Mouse (Mus musculus) lung, embryonic 15.5 days (tissue): ENCODE data around the gene Sf3b4. TPM values are rescaled to one million over a fixed set of nuclear protein-coding genes. Genes with fewer than 3 reads are reported as not detected.
A peak's percentile ranks its signal among the peaks of the same experiment; 100 is the strongest.
"Not testable (repeated sequence)": the region's sequence is repeated elsewhere in the genome, so short reads cannot be mapped to it uniquely, and the experiment has no call there.

Source experiments
- ATAC-seq: fragments of 200-750 bp; cut with Nextera tagmentation; 2 replicates; pipeline ENCODE4 v1.8.0; 2017; ENCODE audit warnings: moderate number of reproducible peaks, borderline replicate concordance; ENCODE audit not compliant: low FRiP score, low TSS enrichment; ENCODE audit errors: extremely low read depth
- H3K27ac ChIP-seq: fragments of 300-500 bp; sonication (generic); 2 replicates; pipeline ENCODE4 v1.5.1; 2015; ENCODE audit warnings: moderate library complexity, mild to moderate bottlenecking, inconsistent platforms
- H3K27me3 ChIP-seq: fragments of 300-500 bp; sonication (generic); 2 replicates; pipeline ENCODE4 v1.6.1; 2015; ENCODE audit warnings: inconsistent platforms
- H3K36me3 ChIP-seq: fragments of 300-500 bp; sonication (generic); 2 replicates; pipeline ENCODE4 v1.6.1; 2015; ENCODE audit warnings: inconsistent platforms
- H3K4me1 ChIP-seq: fragments of 300-500 bp; sonication (generic); 2 replicates; pipeline ENCODE4 v1.6.1; 2015; ENCODE audit warnings: inconsistent platforms
- H3K4me2 ChIP-seq: fragments of 300-500 bp; sonication (generic); 2 replicates; pipeline ENCODE4 v1.6.1; 2015; ENCODE audit warnings: inconsistent platforms, mild to moderate bottlenecking, moderate library complexity
- H3K4me3 ChIP-seq: fragments of 300-500 bp; sonication (generic); 2 replicates; pipeline ENCODE4 v1.5.1; 2015; ENCODE audit warnings: mild to moderate bottlenecking, inconsistent platforms
- H3K9ac ChIP-seq: fragments of 300-500 bp; sonication (generic); 2 replicates; pipeline ENCODE4 v1.6.1; 2015; ENCODE audit warnings: inconsistent platforms
- H3K9me3 ChIP-seq: fragments of 300-500 bp; sonication (generic); 2 replicates; pipeline ENCODE4 v1.6.1; 2016; ENCODE audit warnings: inconsistent platforms
- WGBS: fragments of 180-500 bp; shearing (Covaris S2); methylation state at CpG from one replicate; pipeline ENCODE4 v1.1.7; 2015; 5-methylcytosine and 5-hydroxymethylcytosine counted together
- polyA plus RNA-seq: library from polyadenylated mRNA; unstranded; fragments of >200 nt; fragmentation: Nextera tagmentation; extraction: Ambion mirVana; gene quantifications from 2 replicates; pipeline ENCODE4 v1.2.1, GENCODE M21; 2015

Gene Sf3b4
- polyA plus RNA-seq, 1 experiment from 2014 or later: 175 TPM

DNA sequence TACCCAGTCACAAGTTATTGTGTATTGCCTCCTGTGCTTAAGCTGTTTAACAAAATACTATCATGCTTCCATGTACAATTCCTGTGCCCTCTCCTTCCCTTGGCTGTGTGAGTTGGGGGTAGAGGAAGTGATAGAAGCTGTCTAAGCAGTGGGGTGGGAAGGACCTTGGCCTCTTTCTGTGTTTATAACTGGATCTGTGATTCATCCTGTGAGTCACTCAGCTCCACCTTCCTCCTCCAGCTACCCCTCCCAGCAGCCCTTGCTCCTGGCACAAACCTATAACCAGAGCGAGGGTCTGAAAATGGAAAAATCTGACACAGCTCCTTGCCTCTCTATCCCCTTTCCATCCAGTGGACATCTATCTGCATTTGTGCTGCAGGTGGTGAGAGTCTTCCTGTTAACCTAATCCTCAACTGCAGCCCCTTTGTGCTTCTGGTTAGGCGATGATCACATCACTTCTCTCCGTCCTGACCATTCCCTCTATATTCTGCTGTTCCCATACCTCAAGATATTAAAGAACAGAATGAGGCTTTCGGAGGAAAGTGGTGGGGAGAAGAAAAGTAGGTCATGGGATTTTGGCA lies 11.8 kb upstream of the Sf3b4 start:
- Histone ChIP-seq H3K4me3 (no peak overlapping the region), H3K27ac (peak overlapping the region; percentile 51), H3K4me2 (peak overlapping the region; percentile 89), H3K27me3 (no peaks in the 10 kb centered on the region), H3K36me3 (peaks cover 8% of the 10 kb centered on the region), H3K4me1 (peaks cover 19% of the 10 kb centered on the region), H3K9me3 (no peaks in the 10 kb centered on the region), H3K9ac (no peak overlapping the region)
- WGBS: 33% methylated on average over 4 of the region's 4 CpGs
- peak; percentile 64; the same call in 1 of the 2 replicates for ATAC-seq

DNA sequence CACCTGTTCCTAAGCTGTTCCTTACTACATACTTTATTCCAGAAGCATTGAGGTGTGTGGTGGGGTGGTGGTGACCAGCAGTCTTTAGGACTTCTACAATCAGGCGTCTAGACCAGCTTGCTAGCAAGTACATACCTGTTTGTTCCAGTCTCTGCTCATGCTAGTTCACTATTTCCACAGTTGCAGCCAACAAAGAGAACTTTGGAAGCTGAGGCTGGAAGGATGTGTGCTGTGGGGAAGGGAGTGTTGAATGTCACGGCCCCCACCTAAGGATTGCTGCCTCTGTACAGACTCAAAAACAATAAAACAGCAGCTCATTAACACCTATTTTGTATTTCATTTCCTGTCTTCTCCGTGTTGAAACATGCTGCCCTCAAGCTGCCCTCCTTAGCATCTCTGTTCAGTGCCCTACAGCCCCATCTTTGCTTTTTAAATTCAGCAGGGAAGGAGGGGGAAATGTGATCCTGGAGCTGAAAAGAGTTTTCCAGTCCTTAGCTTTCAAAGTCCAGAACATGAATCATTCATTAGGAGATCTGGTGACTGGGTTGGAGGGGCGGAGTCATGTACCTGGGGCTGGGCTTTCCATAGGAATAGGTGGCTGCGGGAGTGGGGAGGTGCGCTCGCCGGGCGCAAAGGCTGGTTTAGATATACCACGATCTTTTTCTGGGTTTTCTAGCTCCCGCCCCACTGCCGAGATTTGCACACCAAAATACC lies 11.2 kb upstream of the Sf3b4 start:
- ATAC-seq: peak; percentile 55; the same call in 1 of the 2 replicates
- Histone ChIP-seq H3K4me3 (peak overlapping the region; percentile 49), H3K27me3 (no peaks in the 10 kb centered on the region), H3K27ac (peak overlapping the region; percentile 51), H3K4me1 (peaks cover 19% of the 10 kb centered on the region), H3K9me3 (no peaks in the 10 kb centered on the region), H3K36me3 (peaks cover 1% of the 10 kb centered on the region; the same call in 1 of the 2 replicates), H3K4me2 (peak overlapping the region; percentile 89), H3K9ac (peak overlapping the region; percentile 43)
- 1% methylated on average over 12 of the region's 12 CpGs for WGBS

DNA sequence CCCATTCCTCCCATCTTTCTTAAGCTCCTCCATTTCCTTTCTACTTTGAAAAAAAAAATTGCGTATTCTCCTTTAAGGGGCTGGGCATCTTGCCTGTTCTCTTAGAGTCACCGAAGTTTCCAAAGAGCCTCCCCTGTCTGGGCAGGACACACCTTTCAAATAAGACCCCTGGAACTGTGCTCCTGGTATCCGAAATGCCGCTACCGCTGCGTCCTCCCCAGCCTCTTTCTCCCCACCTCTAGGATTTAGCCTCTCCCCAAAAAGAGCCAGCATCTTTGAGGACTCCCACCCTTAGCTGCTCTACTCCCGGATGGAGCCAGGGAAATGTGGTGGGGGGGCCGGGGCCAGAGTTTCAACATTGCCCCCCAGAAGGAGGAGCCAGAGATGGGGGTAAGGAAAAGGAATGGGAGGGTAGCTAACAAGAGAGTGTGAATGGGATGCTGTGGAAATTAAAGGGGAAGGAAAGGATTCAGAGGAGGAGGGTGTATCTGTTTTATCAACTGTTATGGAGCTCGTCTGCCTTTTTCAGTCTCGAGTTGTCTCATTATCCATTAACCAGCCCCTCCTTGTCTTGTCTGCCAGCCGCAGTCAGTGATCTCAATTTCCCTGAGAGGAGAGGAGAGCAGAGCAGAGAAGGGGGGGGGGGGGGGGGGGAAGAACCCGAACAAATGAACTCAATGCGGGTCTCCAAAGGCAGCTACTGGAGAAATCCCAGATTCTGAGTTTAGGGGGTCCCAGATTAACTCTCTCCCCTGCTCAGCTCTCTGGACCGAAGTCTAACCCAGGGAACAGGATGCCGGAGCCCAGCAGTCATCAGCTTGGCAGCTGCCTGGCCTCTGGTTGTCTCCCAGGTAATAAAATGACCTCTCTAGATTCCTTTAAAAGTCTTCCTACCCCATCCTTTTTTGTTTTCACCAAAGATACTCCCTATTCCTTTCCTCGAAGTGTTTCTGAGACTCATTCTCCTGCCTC lies 10.0 kb upstream of the Sf3b4 start, which contains the start of gene Mtmr11:
Gene Mtmr11, plus strand, starts transcription at position 136 of the 972 bp plus-strand sequence.
- peaks cover 19% of the 10 kb centered on the region for H3K4me1 ChIP-seq
- no peaks in the 10 kb centered on the region for H3K36me3 ChIP-seq
- peak within 1 kb of the TSS; percentile 63 for H3K27ac ChIP-seq
- H3K9ac ChIP-seq: peak within 1 kb of the TSS; percentile 43
- H3K4me2 ChIP-seq: peak within 1 kb of the TSS; percentile 89
- WGBS: 7% methylated on average over 15 of the region's 16 CpGs
- no peaks in the 10 kb centered on the region for H3K9me3 ChIP-seq
- H3K4me3 ChIP-seq: peak within 1 kb of the TSS; percentile 49
- H3K27me3 ChIP-seq: no peaks in the 10 kb centered on the region
- ATAC-seq: peak; percentile 47; the same call in 1 of the 2 replicates

DNA sequence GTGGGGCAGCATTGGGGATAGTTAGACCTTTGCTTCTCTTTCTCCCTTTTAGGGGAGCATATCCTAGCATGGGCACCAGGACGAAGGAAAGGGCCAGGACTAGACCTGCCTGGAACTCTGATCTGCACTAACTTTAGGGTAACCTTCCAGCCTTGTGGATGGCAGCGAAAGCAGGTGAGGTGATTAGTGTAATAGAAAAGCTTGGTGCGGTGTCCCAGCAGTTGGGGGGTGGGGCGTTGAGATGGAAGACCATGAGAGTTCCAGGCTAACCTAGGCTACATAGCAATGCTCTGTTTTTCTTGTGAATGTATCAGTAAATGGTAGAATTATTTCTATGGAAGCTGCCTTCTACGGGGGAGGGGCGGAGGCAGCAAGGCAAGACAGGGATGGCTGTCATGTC lies 9.1 kb upstream of the Sf3b4 start:
- Histone ChIP-seq H3K4me2 (peak overlapping the region; percentile 89; the same call in 1 of the 2 replicates), H3K4me3 (peak overlapping the region; percentile 49), H3K9ac (no peak overlapping the region), H3K36me3 (no peaks in the 10 kb centered on the region), H3K4me1 (peaks cover 19% of the 10 kb centered on the region), H3K27ac (no peak overlapping the region), H3K9me3 (no peaks in the 10 kb centered on the region), H3K27me3 (no peaks in the 10 kb centered on the region)
- no peak for ATAC-seq
- WGBS: 90% methylated on average over 6 of the region's 6 CpGs

DNA sequence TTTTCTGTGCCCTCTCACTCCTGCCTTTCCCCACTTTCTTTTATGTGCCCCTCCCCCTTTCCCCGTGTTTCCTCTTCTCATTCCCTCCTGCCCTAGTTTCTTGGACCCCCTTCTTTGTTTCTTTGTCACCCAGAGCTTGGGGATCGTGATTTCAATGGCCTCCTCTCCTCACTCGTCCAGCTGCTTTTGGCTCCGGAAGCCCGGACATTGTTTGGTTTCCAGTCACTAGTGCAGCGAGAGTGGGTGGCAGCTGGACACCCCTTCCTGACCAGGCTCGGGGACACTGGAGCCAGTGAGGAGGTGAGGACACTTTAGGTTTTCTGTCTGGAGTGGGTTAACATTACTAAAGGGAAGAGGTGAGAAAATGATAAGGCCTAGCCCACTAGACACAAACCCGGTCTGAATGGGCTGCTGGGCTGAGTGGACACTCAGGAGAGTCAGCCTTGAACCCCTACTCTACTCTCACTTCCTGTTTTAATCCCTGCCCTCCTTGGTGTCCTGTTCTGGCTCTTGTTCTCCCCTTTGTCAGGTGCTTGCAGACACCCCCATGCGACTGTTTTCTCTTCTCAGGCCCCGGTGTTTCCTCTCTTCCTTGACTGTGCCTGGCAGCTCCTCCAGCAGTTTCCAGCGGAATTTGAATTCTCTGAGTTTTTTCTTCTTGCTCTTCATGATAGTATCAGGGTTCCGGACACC lies 3.5 kb upstream of the Sf3b4 start:
- WGBS: 46% methylated on average over 12 of the region's 12 CpGs
- Histone ChIP-seq H3K9ac (no peak overlapping the region), H3K4me1 (peaks cover 20% of the 10 kb centered on the region)

DNA sequence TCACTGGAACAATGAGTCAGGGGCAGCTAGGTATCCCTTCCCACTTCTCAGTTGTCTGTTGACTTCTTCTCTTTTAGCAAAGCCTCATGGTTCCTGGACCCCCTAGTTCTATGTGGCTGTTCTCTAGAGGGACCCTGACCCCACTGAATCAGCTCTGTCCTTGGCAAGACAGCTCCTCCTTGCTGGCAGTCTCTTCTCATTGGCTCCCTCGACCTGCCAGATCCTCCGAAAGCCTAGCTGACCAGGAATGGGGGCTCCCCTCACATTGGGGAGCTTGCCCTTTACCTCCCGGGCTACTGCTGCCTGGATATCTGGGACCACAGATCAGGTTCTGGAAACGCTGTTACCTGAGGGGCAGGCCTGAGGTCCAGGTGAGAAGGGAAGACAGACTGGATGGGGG lies 1.9 kb upstream of the Sf3b4 start:
- H3K4me3 ChIP-seq: no peak overlapping the region
- no peak overlapping the region for H3K27ac ChIP-seq
- no peak overlapping the region for H3K9ac ChIP-seq
- 87% methylated on average over 4 of the region's 4 CpGs for WGBS
- no peak for ATAC-seq
- H3K9me3 ChIP-seq: no peaks in the 10 kb centered on the region
- H3K4me2 ChIP-seq: no peak overlapping the region
- no peaks in the 10 kb centered on the region for H3K27me3 ChIP-seq
- H3K4me1 ChIP-seq: peaks cover 36% of the 10 kb centered on the region
- H3K36me3 ChIP-seq: peaks cover 14% of the 10 kb centered on the region

More for the DNA sequence above, 3.5 kb upstream of the Sf3b4 start:
- Histone ChIP-seq H3K27me3 (no peaks in the 10 kb centered on the region), H3K36me3 (no peaks in the 10 kb centered on the region), H3K4me2 (peak overlapping the region; percentile 8; the same call in 1 of the 2 replicates), H3K9me3 (no peaks in the 10 kb centered on the region), H3K27ac (peak overlapping the region; percentile 25; the same call in 1 of the 2 replicates), H3K4me3 (no peak overlapping the region)
- no peak for ATAC-seq

DNA sequence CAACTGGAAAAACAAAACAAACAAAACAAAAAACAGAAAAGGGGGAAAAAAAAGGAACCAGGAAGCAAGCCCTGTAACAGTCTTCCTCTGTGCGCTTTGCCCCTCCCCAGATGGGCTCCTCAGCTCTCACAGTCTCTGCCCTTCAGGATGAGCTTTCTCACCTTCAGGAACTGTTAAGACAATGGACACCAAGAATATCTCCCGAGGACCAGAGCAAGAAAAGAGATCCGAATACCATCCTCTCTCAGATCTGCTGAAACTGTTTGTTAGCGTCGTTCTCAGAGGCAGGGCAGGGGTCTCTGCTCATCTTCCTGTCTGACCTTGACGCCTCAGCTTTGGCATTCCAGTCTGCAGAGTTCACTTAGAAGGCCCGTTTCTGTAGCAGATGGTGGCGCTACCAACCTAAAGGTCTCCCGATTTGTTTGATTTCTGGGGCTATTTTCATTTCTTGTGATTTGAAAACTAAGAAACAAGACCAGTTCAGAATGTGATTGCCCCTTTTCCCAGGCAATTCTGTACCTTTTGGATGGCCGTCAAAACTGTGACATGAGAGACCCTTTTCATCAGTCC lies 1.1 kb upstream of the Sf3b4 start:
- no peaks in the 10 kb centered on the region for H3K9me3 ChIP-seq
- H3K4me2 ChIP-seq: peak overlapping the region; percentile 85
- peak overlapping the region; percentile 97 for H3K4me3 ChIP-seq
- no peak for ATAC-seq
- WGBS: 40% methylated on average over 10 of the region's 10 CpGs
- peaks cover 37% of the 10 kb centered on the region for H3K4me1 ChIP-seq
- peak overlapping the region; percentile 76 for H3K9ac ChIP-seq
- H3K27me3 ChIP-seq: no peaks in the 10 kb centered on the region
- peak overlapping the region; percentile 98 for H3K27ac ChIP-seq
- H3K36me3 ChIP-seq: peaks cover 17% of the 10 kb centered on the region

DNA sequence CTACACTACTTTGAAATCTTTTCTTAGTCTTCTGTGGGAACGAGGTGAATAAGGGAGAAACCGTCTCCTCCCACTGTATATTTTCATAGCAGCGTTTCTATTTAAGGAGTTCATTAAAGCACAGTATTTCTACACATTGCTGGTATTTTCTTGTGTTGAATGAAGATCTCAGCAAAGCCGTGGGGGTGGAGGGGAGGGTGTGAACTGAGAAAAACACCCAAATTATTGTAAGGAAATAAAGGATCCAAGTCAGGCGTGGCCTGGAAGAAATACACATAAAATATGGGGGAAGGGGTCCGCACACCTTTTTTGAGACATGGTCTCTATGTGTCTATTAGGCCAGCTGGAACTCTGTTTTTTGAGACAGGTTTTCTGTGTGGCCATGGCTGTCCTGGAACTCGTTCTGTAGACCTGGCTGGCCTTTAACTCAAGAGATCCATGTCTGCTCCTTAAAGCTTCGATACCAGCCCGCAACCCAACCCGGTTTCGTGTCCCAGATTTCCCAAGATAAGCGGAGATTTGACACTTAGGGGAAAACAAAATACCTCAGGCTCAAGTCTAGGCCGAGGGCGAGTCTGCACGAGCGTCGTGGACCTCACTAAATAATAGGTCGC lies 442 bp upstream of the Sf3b4 start:
- peak overlapping the region; percentile 98 for H3K27ac ChIP-seq
- H3K4me1 ChIP-seq: peaks cover 37% of the 10 kb centered on the region
- no peaks in the 10 kb centered on the region for H3K9me3 ChIP-seq
- H3K4me2 ChIP-seq: peak overlapping the region; percentile 85
- peaks cover 23% of the 10 kb centered on the region for H3K36me3 ChIP-seq
- no peaks in the 10 kb centered on the region for H3K27me3 ChIP-seq
- 10% methylated on average over 18 of the region's 18 CpGs for WGBS
- peak overlapping the region; percentile 97 for H3K4me3 ChIP-seq
- ATAC-seq: peak; percentile 24; the same call in 1 of the 2 replicates
- peak overlapping the region; percentile 76 for H3K9ac ChIP-seq

DNA sequence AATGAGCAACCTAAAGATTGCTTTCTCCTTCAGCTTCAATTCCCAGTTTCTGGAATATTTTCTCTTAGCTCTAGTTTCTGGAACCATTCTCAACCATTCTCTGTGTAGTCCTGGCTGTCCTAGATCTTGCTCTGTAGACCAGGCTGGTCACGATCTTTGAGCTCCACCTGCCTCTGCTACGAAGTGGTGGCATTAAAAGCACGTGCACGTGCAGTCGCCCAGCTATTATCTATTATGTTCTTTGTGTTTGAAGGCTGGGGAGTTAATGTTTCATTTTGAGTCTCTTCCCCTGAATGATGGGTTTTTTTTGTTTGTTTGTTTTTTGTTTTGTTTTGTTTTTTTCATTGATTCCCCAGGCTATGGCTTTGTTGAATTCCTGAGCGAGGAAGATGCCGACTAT lies 1.1 kb downstream of the Sf3b4 start:
- H3K4me1 ChIP-seq: peaks cover 37% of the 10 kb centered on the region
- H3K4me3 ChIP-seq: peak overlapping the region; percentile 97
- no peak for ATAC-seq
- H3K4me2 ChIP-seq: peak overlapping the region; percentile 85
- WGBS: 30% methylated on average over 7 of the region's 7 CpGs
- H3K9ac ChIP-seq: peak overlapping the region; percentile 85
- no peaks in the 10 kb centered on the region for H3K27me3 ChIP-seq
- H3K27ac ChIP-seq: no peak overlapping the region
- H3K36me3 ChIP-seq: peaks cover 34% of the 10 kb centered on the region
- H3K9me3 ChIP-seq: no peaks in the 10 kb centered on the region

DNA sequence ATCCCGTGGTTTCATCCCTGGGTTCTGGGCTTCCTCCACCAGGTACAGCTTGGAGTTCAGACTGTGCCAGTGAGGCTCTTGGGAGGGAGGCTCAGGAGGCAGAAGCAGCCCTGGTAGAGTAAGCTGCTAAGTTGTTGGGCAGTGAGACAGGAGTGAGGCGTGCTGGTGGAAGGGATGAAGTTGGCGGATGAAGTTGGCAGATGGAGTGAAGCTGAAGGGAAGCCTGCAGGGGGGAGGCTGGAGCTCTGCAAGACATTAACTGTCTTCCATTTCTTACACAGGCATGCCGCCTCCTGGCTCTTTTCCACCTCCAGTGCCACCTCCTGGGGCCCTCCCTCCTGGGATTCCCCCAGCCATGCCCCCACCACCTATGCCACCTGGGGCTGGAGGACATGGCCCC lies 1.9 kb downstream of the Sf3b4 start:
- ATAC-seq, H3K9ac ChIP-seq, H3K9me3 ChIP-seq, H3K27me3 ChIP-seq, H3K27ac ChIP-seq, H3K4me3 ChIP-seq: not testable (repeated sequence)
- Histone ChIP-seq H3K4me2 (peak overlapping the region; percentile 85), H3K4me1 (peaks cover 37% of the 10 kb centered on the region), H3K36me3 (peaks cover 38% of the 10 kb centered on the region)
- WGBS: 77% methylated on average over 4 of the region's 4 CpGs
